Mouse (Mus musculus): Measurements from ENCODE around the gene Crip2.

DNA sequence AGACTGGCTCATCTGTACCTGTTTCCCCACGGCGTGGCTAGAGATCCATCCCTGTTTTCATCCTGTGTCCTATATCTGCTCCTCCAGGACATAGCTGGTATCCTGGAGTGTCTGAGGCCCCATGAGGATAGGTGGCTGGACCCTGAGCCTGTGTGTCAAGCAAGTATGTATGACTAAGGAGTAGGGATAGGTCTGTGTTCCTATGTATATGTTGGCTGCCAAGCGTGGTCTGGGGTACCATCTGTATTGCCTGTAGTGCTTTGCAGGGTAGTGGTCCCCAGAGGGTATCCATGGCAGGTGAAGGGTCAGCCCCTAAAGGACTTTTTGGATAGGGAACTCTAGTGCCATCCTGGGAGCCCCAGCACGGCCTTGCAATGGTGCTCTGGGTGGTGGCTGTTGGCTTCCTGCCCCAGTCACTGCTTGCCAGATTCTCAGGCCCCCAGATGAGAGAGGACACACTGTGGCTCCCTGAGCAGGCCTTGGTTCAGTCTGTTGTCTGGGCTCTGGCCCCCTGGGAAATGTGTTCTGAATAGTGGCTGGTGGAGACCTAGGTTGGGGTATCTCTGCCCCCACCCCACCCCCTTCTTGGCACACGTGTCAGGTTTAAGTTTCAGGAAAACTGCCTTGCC is 39.5 kb upstream of the Crip2 start:
- TF ChIP-seq CTCF (IDR thresholded peaks at IDR 0.05; ENCODE audit: control insufficient read depth, insufficient read depth, insufficient replicate concordance, low read depth, low read length) (no peak), POLR2A (IDR thresholded peaks at IDR 0.05; ENCODE audit: control insufficient read depth, low read depth, low read length) (no peak)
